Mouse (Mus musculus) heart, postnatal 14 days (tissue): ENCODE measurements at regions not wholly inside any gene's neighbourhood (a gene's known extent, or its start where the extent isn't known, plus 50 kb on each side); places are given as distances from the start of the nearest gene placed in this dataset.

Experiments
- DNase-seq, 2 experiments: peaks; one replicate each; pipeline ENCODE4 v3.0.0; 2021 to 2022
- intact Hi-C: fragments of 180-260 bp; cut with DNase I; formaldehyde crosslinking; loops from one replicate; pipeline ENCODE4 v1.15.1; 2025
- microRNA-seq, 2 experiments: library from miRNA; unstranded; fragments of <30 nt; microRNA quantifications; one replicate each; pipeline ENCODE4 v1.2.0; 2021 to 2022

DNA sequence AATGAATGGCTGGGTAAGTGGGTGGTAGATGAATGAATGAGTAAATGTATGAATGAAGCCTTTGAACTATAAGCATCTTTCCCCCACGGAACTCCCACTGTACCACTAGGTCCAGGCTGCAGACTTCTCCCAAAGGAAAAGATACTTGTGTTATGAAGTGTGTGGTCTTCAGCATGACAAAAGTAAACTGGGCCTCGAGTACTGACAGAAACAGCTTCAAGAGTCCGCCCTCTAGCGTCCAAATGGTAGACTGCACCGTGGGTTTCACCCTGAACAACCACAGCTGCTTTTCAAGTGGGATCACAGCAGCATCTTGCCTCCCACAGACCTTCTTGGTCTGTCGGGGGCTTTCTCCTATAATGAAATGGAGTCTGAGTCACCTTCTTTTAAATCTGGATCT, 54.7 kb upstream of the Ankrd34c start:
- peak; percentile 54 to 76 for DNase-seq
- intact Hi-C loops, result loop anchor here (5.0 kb wide), 1 partner anchor 86 kb away; the partner anchor contains the start of gene Tmed3

GRCm38 (mm10) chr9:89789926-89790325, 51.7 kb upstream of the Ankrd34c start:
- intact Hi-C loops, result loop anchor here (5.0 kb wide), 1 partner anchor 83 kb away; the partner anchor contains the start of gene Tmed3
- no peak for DNase-seq

GRCm38 (mm10) chr9:89788651-89789050, 50.4 kb upstream of the Ankrd34c start:
- intact Hi-C loops, result no loop called here
- no peak for DNase-seq

Small RNAs in the stretch of these regions (microRNA-seq; reads per million reads assigned to microRNA genes)
- gene Mir184, result 22.7 to 117 reads per million in 2 experiments
